Mouse (Mus musculus): ENCODE results near the gene Ston1. TPM values are rescaled to one million over a fixed set of nuclear protein-coding genes. Genes with fewer than 3 reads are reported as not detected.

Gene Ston1
- 7.4 and 9.3 TPM in 2 replicates for polyA plus RNA-seq (2012; rRNA removed)

DNA sequence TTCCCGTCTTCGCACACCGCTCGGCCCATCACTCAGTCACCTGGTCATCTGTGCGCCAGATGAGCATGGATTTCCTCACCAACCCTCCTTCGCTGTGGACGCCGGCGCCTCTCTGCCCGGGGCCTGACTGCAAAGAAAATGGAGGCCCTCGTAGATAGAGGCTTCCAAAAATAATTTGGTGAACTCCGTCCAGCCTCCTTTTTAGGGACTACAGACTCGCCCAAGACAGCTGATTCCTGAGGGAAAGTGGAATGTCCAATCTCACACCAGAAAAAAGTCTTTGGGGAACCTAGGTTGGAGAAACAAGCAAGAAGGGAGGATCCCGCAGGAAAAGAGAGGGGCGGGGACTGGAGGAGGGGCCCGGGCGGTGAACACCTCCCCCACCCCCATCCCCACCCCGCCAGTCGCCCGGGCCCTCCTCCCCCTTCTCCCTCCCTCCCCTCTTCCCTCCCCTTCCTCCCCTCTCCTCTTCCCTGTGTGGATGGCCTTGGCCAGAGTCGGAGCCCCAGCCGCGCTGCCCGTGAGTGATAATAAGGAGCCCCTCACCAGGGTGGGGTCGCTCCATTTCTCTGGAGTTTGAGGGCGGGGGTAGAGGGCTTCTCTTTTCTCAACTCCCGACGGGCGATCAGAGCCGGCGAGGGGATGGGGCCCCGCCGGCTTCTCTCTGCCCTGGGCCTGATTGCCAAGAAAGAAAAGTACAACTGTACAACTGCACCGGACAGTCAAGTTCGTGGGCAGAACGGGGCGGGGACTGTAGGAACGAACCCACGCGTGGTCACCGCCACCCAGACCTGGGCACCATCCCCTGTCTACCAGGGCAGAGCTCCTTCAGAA, at the start of gene Ston1:
Ston1 (plus strand) TSS at position 463 of the 834 bp plus-strand sequence.
- Histone ChIP-seq H3K36me3 (ENCODE audit: control insufficient read depth, insufficient read depth, low read length) (no peaks in the 10 kb centered on the region), H3K27ac (ENCODE audit: insufficient read depth, low read length) (0 out of 2 replicates have a peak within 1 kb of the TSS, but pooled peaks have one; percentile 12), H3K4me1 (ENCODE audit: control insufficient read depth, insufficient read depth, insufficient read length) (peaks cover 2% of the 10 kb centered on the region; the same call in 1 of the 2 replicates), H3K27me3 (ENCODE audit: control insufficient read depth, insufficient read depth, low read length) (no peaks in the 10 kb centered on the region; the same call in 1 of the 2 replicates), H3K4me3 (ENCODE audit: extremely low read depth, insufficient read depth, insufficient read length) (peak within 1 kb of the TSS; percentile 58)
- DNase-seq (ENCODE audit: low read depth in 1 of 2, low spot score in 2 of 2), result no peak
- 6% methylated on average over 39 of the region's 41 CpGs for WGBS
- TF ChIP-seq CTCF (IDR thresholded peaks at IDR 0.05; ENCODE audit: extremely low read depth, insufficient read depth, insufficient read length, insufficient replicate concordance), result no peak; the same call in 1 of the 2 replicates
- TF ChIP-seq POLR2A (IDR thresholded peaks at IDR 0.05; ENCODE audit: low read depth, low read length), result no peak

DNA sequence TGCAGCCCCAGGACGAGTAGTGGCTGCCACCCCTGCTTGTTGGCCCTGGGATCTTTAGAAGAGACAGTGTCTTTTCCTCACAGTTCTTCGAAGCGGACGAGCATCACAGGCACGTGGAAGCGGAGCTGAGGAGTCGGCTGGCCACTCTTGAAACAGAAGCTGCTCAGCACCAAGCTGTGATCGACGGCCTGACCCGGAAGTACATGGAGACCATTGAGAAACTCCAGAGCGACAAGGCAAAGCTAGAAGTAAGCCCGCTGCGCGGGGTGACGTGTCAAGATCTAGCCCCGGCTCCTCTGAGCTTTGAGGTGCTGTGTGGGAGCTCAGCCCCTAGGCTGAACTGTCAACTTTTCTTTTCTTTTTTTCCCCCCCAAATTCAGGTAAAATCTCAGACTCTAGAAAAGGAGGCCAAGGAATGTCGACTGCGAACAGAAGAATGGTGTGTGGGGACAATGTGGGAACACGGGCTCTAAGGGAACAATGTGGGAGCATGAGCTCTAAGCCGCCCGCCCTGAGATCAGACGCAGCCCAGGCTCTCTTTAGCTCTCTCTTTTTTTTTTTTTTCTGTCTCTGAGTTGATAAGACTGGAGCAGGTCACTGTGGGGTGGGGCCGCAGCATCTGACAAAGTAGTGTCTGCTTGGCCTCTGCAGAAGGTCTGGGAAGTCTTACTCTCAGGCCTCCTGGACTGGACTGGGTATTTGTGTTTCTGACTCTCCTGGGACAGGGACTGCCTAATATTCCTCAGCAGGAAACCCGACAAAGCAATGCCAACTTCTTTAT, 47.9 kb upstream of the Ston1 start:
- no peak for DNase-seq (ENCODE audit: low read depth in 1 of 2, low spot score in 2 of 2)
- Histone ChIP-seq H3K27me3 (ENCODE audit: control insufficient read depth, insufficient read depth, low read length) (no peaks in the 10 kb centered on the region), H3K36me3 (ENCODE audit: control insufficient read depth, insufficient read depth, low read length) (peaks cover 23% of the 10 kb centered on the region), H3K4me3 (ENCODE audit: extremely low read depth, insufficient read depth, insufficient read length) (no peak overlapping the region), H3K27ac (ENCODE audit: insufficient read depth, low read length) (no peak overlapping the region), H3K4me1 (ENCODE audit: control insufficient read depth, insufficient read depth, insufficient read length) (peaks cover 13% of the 10 kb centered on the region; the same call in 1 of the 2 replicates)
- TF ChIP-seq POLR2A (IDR thresholded peaks at IDR 0.05; ENCODE audit: low read depth, low read length), result no peak
- no peak for TF ChIP-seq CTCF (IDR thresholded peaks at IDR 0.05; ENCODE audit: extremely low read depth, insufficient read depth, insufficient read length, insufficient replicate concordance)
- 93% methylated on average over 24 of the region's 24 CpGs for WGBS

DNA sequence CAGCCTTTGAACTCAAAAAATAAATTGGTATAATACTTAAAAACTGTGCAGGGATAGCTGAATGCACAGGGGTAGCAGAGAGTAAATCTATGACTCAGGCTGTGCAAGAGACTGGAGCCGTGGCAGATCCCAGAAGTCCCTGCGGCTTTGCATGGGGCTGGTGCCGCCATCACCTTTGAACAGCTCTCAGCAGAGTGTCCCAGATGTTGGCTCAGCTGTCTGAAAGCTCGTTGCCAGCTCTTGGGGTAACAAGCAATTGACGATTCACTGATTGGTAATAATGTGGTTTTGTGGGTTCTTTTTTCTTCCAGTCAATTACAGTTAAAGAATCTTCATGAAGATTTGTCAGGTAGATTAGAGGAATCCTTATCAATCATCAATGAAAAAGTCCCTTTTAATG, 47.1 kb upstream of the Ston1 start:
- H3K27ac ChIP-seq (ENCODE audit: insufficient read depth, low read length), result 0 out of 2 replicates have a peak overlapping the region, but pooled peaks have one; percentile 37
- no peaks in the 10 kb centered on the region for H3K27me3 ChIP-seq (ENCODE audit: control insufficient read depth, insufficient read depth, low read length)
- DNase-seq (ENCODE audit: low read depth in 1 of 2, low spot score in 2 of 2), result no peak
- WGBS, result 72% methylated on average over 5 of the region's 5 CpGs
- TF ChIP-seq CTCF (IDR thresholded peaks at IDR 0.05; ENCODE audit: extremely low read depth, insufficient read depth, insufficient read length, insufficient replicate concordance), result no peak
- no peak for TF ChIP-seq POLR2A (IDR thresholded peaks at IDR 0.05; ENCODE audit: low read depth, low read length)
- H3K4me1 ChIP-seq (ENCODE audit: control insufficient read depth, insufficient read depth, insufficient read length), result peaks cover 13% of the 10 kb centered on the region; the same call in 1 of the 2 replicates
- H3K4me3 ChIP-seq (ENCODE audit: extremely low read depth, insufficient read depth, insufficient read length), result no peak overlapping the region
- H3K36me3 ChIP-seq (ENCODE audit: control insufficient read depth, insufficient read depth, low read length), result peaks cover 17% of the 10 kb centered on the region

DNA sequence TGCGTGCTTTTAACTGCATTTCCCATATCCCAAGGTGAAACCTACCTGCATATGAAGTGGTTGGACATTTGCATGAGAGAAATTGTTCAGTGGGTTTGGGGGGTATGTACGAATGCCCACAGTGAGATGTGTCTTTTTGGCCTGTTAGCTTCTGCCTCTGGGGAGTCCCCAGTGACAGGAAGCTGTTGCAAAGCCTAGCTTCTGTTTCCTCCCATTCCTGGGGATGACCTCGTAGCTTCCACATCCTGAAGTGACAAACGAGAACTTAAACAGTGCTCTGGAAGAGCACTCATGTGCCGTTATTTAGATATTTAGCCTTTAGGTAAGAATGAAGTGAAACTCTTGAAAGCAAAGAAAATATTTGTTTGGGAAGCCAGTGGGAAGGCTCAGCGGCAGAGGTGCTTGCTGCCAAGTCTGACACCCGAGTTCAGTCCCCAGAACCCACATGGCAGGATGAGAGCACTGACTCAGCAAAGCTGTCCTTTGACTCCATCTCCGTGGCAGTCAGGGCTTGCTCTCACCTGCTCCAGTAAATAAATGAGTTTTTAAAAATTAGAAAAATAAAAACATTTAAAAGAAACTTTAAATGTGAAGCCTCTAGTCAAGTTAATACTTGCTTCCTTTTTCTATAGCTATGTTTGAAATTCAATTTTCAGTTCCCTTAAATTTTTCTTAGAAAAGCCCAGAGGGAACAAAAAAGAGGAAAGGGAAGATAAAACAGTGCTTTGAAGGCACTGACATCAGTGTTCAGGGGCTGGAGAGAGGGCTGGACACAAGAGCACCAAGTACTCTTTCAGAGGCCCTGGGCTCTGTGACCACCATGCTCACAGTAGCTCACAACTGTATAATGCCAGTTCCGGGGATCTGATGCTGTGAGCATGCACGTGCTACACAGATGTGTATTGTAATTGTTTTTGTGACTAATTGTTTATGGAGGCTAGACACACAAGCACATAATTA, 46.2 kb upstream of the Ston1 start:
- Histone ChIP-seq H3K4me3 (ENCODE audit: extremely low read depth, insufficient read depth, insufficient read length) (no peak overlapping the region), H3K36me3 (ENCODE audit: control insufficient read depth, insufficient read depth, low read length) (peaks cover 18% of the 10 kb centered on the region), H3K4me1 (ENCODE audit: control insufficient read depth, insufficient read depth, insufficient read length) (peaks cover 14% of the 10 kb centered on the region; the same call in 1 of the 2 replicates), H3K27ac (ENCODE audit: insufficient read depth, low read length) (peak overlapping the region; percentile 73), H3K27me3 (ENCODE audit: control insufficient read depth, insufficient read depth, low read length) (no peaks in the 10 kb centered on the region)
- WGBS, result 15% methylated on average over 10 of the region's 10 CpGs
- DNase-seq (ENCODE audit: low read depth in 1 of 2, low spot score in 2 of 2), result peak in 1 of 2 experiments; percentile 20
- TF ChIP-seq POLR2A (IDR thresholded peaks at IDR 0.05; ENCODE audit: low read depth, low read length) (no peak), CTCF (IDR thresholded peaks at IDR 0.05; ENCODE audit: extremely low read depth, insufficient read depth, insufficient read length, insufficient replicate concordance) (no peak)

DNA sequence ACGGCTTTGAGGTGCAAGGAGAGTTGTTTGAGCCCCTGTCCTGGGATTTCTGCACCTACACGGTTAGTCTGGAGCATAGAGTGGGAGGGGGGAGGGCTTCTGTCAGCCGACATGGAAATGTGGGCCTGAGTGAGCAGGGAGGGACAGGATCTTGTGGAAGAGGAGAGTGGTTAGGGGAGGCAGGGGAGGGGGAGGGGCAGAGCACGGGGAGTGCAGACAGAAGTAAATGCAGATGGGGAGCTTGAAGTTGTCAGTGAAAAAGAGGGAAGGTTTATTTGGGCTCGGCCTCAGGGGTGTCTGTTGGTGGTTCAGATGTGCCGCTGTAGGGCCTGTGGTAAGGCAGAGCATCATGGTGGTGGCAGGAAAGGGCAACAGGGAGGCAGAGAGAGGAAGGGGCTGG, 44.9 kb upstream of the Ston1 start:
- Histone ChIP-seq H3K27ac (ENCODE audit: insufficient read depth, low read length) (no peak overlapping the region), H3K4me3 (ENCODE audit: extremely low read depth, insufficient read depth, insufficient read length) (no peak overlapping the region), H3K36me3 (ENCODE audit: control insufficient read depth, insufficient read depth, low read length) (peaks cover 15% of the 10 kb centered on the region), H3K27me3 (ENCODE audit: control insufficient read depth, insufficient read depth, low read length) (no peaks in the 10 kb centered on the region), H3K4me1 (ENCODE audit: control insufficient read depth, insufficient read depth, insufficient read length) (peaks cover 19% of the 10 kb centered on the region; the same call in 1 of the 2 replicates)
- DNase-seq (ENCODE audit: low read depth in 1 of 2, low spot score in 2 of 2), result no peak
- WGBS, result 45% methylated on average over 6 of the region's 6 CpGs
- no peak for TF ChIP-seq CTCF (IDR thresholded peaks at IDR 0.05; ENCODE audit: extremely low read depth, insufficient read depth, insufficient read length, insufficient replicate concordance)

DNA sequence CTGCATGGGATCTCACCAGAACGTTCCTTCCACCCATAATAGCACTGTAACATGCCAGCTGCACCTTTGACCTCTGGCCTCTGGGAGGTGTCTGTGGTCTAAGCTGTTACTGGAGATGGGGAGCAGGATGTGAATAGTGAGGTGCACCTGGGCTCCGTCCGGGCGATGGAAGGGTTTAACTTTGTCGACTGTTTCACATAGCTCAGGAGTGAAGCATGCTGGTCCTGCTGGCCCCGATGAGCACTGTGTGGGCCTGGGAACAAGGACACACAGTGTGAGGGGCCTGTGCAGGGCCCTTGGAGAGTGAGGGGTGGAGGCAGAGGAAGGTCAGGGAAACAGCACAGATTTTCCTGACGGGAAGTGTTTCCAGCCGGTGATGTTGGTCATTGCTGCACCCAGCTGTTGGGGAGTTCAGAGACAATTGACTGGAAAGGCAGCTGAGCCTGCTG, 44.5 kb upstream of the Ston1 start:
- Histone ChIP-seq H3K27me3 (ENCODE audit: control insufficient read depth, insufficient read depth, low read length) (no peaks in the 10 kb centered on the region), H3K4me1 (ENCODE audit: control insufficient read depth, insufficient read depth, insufficient read length) (peaks cover 19% of the 10 kb centered on the region; the same call in 1 of the 2 replicates), H3K4me3 (ENCODE audit: extremely low read depth, insufficient read depth, insufficient read length) (no peak overlapping the region), H3K27ac (ENCODE audit: insufficient read depth, low read length) (no peak overlapping the region), H3K36me3 (ENCODE audit: control insufficient read depth, insufficient read depth, low read length) (peaks cover 12% of the 10 kb centered on the region)
- no peak for DNase-seq (ENCODE audit: low read depth in 1 of 2, low spot score in 2 of 2)
- WGBS, result 36% methylated on average over 8 of the region's 8 CpGs
- TF ChIP-seq CTCF (IDR thresholded peaks at IDR 0.05; ENCODE audit: extremely low read depth, insufficient read depth, insufficient read length, insufficient replicate concordance) (no peak), POLR2A (IDR thresholded peaks at IDR 0.05; ENCODE audit: low read depth, low read length) (no peak)

All from spleen, adult 2 months (tissue).